Mouse (Mus musculus): ENCODE measurements around the gene Sult2b1. TPM values are rescaled to one million over a fixed set of nuclear protein-coding genes. Genes with fewer than 3 reads are reported as not detected.
A peak's percentile ranks its signal among the peaks of the same experiment; 100 is the strongest.

Gene Sult2b1
- polyA plus RNA-seq, 1 experiment from 2014 or later, result 1.9 TPM

- peaks cover 45% of the 10 kb centered on the region for H3K4me1 ChIP-seq
- no peak overlapping the region for H3K27ac ChIP-seq
- 84% methylated on average over 6 of the region's 6 CpGs for WGBS
- H3K4me3 ChIP-seq (replicated peaks), result peak overlapping the region; percentile 66
- no peaks in the 10 kb centered on the region for H3K9me3 ChIP-seq
- peak overlapping the region; percentile 76 for H3K9ac ChIP-seq
- ATAC-seq (ENCODE audit: low FRiP score), result no peak
- no peaks in the 10 kb centered on the region for H3K27me3 ChIP-seq
- peaks cover 42% of the 10 kb centered on the region for H3K36me3 ChIP-seq (replicated peaks)
- peak overlapping the region; percentile 93 for H3K4me2 ChIP-seq
Measured at GRCm38 (mm10) chr7:45713881-45714520, 70.5 kb downstream of the Sult2b1 start.

GRCm38 (mm10) chr7:45713396-45713795 lies 71.1 kb downstream of the Sult2b1 start:
- peaks cover 47% of the 10 kb centered on the region for H3K4me1 ChIP-seq
- H3K27ac ChIP-seq, result no peak overlapping the region
- H3K9ac ChIP-seq, result no peak overlapping the region
- no peaks in the 10 kb centered on the region for H3K27me3 ChIP-seq
- WGBS, result 94% methylated on average over 16 of the region's 16 CpGs
- no peak overlapping the region for H3K4me3 ChIP-seq (replicated peaks)
- H3K36me3 ChIP-seq (replicated peaks), result peaks cover 42% of the 10 kb centered on the region
- H3K4me2 ChIP-seq, result no peak overlapping the region
- H3K9me3 ChIP-seq, result no peaks in the 10 kb centered on the region
- no peak for ATAC-seq (ENCODE audit: low FRiP score)

GRCm38 (mm10) chr7:45712022-45712757 lies 72.3 kb downstream of the Sult2b1 start:
- no peaks in the 10 kb centered on the region for H3K9me3 ChIP-seq
- H3K27ac ChIP-seq, result no peak overlapping the region
- H3K4me3 ChIP-seq (replicated peaks), result no peak overlapping the region
- H3K9ac ChIP-seq, result no peak overlapping the region
- peaks cover 57% of the 10 kb centered on the region for H3K4me1 ChIP-seq
- no peaks in the 10 kb centered on the region for H3K27me3 ChIP-seq
- no peak for ATAC-seq (ENCODE audit: low FRiP score)
- H3K4me2 ChIP-seq, result no peak overlapping the region
- WGBS, result 88% methylated on average over 21 of the region's 21 CpGs
- peaks cover 42% of the 10 kb centered on the region for H3K36me3 ChIP-seq (replicated peaks)

GRCm38 (mm10) chr7:45711316-45712021 lies 73.0 kb downstream of the Sult2b1 start:
- Histone ChIP-seq H3K27ac (no peak overlapping the region), H3K9me3 (no peaks in the 10 kb centered on the region), H3K4me2 (no peak overlapping the region), H3K4me3 (replicated peaks) (no peak overlapping the region), H3K4me1 (peaks cover 57% of the 10 kb centered on the region), H3K9ac (no peak overlapping the region), H3K27me3 (no peaks in the 10 kb centered on the region), H3K36me3 (replicated peaks) (peaks cover 42% of the 10 kb centered on the region)
- 90% methylated on average over 24 of the region's 24 CpGs for WGBS
- ATAC-seq (ENCODE audit: low FRiP score), result no peak

GRCm38 (mm10) chr7:45710477-45711191 lies 73.8 kb downstream of the Sult2b1 start:
- H3K4me1 ChIP-seq, result peaks cover 57% of the 10 kb centered on the region
- H3K27ac ChIP-seq, result peak overlapping the region; percentile 70; the same call in 1 of the 2 replicates
- no peaks in the 10 kb centered on the region for H3K27me3 ChIP-seq
- no peak overlapping the region for H3K4me3 ChIP-seq (replicated peaks)
- no peaks in the 10 kb centered on the region for H3K9me3 ChIP-seq
- peaks cover 42% of the 10 kb centered on the region for H3K36me3 ChIP-seq (replicated peaks)
- no peak overlapping the region for H3K9ac ChIP-seq
- H3K4me2 ChIP-seq, result no peak overlapping the region
- ATAC-seq (ENCODE audit: low FRiP score), result no peak
- 94% methylated on average over 20 of the region's 20 CpGs for WGBS

GRCm38 (mm10) chr7:45709677-45710355 lies 74.7 kb downstream of the Sult2b1 start:
- Histone ChIP-seq H3K4me1 (peaks cover 61% of the 10 kb centered on the region), H3K9me3 (no peaks in the 10 kb centered on the region), H3K27ac (peak overlapping the region; percentile 70), H3K9ac (no peak overlapping the region), H3K36me3 (replicated peaks) (peaks cover 42% of the 10 kb centered on the region), H3K4me2 (no peak overlapping the region), H3K4me3 (replicated peaks) (no peak overlapping the region), H3K27me3 (no peaks in the 10 kb centered on the region)
- WGBS, result 77% methylated on average over 14 of the region's 14 CpGs
- ATAC-seq (ENCODE audit: low FRiP score), result no peak

GRCm38 (mm10) chr7:45709036-45709435 lies 75.4 kb downstream of the Sult2b1 start:
- ATAC-seq (ENCODE audit: low FRiP score), result no peak
- no peak overlapping the region for H3K4me2 ChIP-seq
- H3K27me3 ChIP-seq, result no peaks in the 10 kb centered on the region
- H3K27ac ChIP-seq, result peak overlapping the region; percentile 70; the same call in 1 of the 2 replicates
- H3K9me3 ChIP-seq, result no peaks in the 10 kb centered on the region
- H3K4me3 ChIP-seq (replicated peaks), result no peak overlapping the region
- 51% methylated on average over 6 of the region's 6 CpGs for WGBS
- H3K4me1 ChIP-seq, result peaks cover 57% of the 10 kb centered on the region
- H3K9ac ChIP-seq, result no peak overlapping the region
- peaks cover 42% of the 10 kb centered on the region for H3K36me3 ChIP-seq (replicated peaks)

GRCm38 (mm10) chr7:45708221-45708761 lies 76.2 kb downstream of the Sult2b1 start:
- H3K9ac ChIP-seq, result no peak overlapping the region
- peak overlapping the region; percentile 99; the same call in 1 of the 2 replicates for H3K4me2 ChIP-seq
- peaks cover 62% of the 10 kb centered on the region for H3K4me1 ChIP-seq
- peaks cover 38% of the 10 kb centered on the region for H3K36me3 ChIP-seq (replicated peaks)
- no peaks in the 10 kb centered on the region for H3K27me3 ChIP-seq
- no peaks in the 10 kb centered on the region for H3K9me3 ChIP-seq
- peak overlapping the region; percentile 67 for H3K27ac ChIP-seq
- ATAC-seq (ENCODE audit: low FRiP score), result no peak
- WGBS, result 68% methylated on average over 13 of the region's 13 CpGs
- H3K4me3 ChIP-seq (replicated peaks), result no peak overlapping the region

GRCm38 (mm10) chr7:45707375-45707967 lies 77.0 kb downstream of the Sult2b1 start:
- peak; percentile 5; the same call in 1 of the 2 replicates for ATAC-seq (ENCODE audit: low FRiP score)
- WGBS, result under 1% methylated on average over 27 of the region's 27 CpGs
- peaks cover 70% of the 10 kb centered on the region for H3K4me1 ChIP-seq
- no peaks in the 10 kb centered on the region for H3K27me3 ChIP-seq
- no peaks in the 10 kb centered on the region for H3K9me3 ChIP-seq
- peaks cover 30% of the 10 kb centered on the region for H3K36me3 ChIP-seq (replicated peaks)
- peak overlapping the region; percentile 61 for H3K4me3 ChIP-seq (replicated peaks)
- peak overlapping the region; percentile 99 for H3K4me2 ChIP-seq
- H3K9ac ChIP-seq, result peak overlapping the region; percentile 79; the same call in 1 of the 2 replicates
- peak overlapping the region; percentile 78 for H3K27ac ChIP-seq

- Histone ChIP-seq H3K27ac (peak overlapping the region; percentile 78), H3K36me3 (replicated peaks) (peaks cover 23% of the 10 kb centered on the region), H3K9me3 (no peaks in the 10 kb centered on the region), H3K4me3 (replicated peaks) (peak overlapping the region; percentile 61), H3K4me2 (peak overlapping the region; percentile 99), H3K9ac (peak overlapping the region; percentile 79), H3K4me1 (peaks cover 70% of the 10 kb centered on the region), H3K27me3 (no peaks in the 10 kb centered on the region)
- WGBS, result under 1% methylated on average over 45 of the region's 45 CpGs
- 0 out of 2 replicates have a peak, but pooled peaks have one; percentile 1 for ATAC-seq (ENCODE audit: low FRiP score)
Measured at GRCm38 (mm10) chr7:45706721-45707241, 77.7 kb downstream of the Sult2b1 start.

GRCm38 (mm10) chr7:45705873-45706281 lies 78.6 kb downstream of the Sult2b1 start:
- Histone ChIP-seq H3K9me3 (no peaks in the 10 kb centered on the region), H3K27ac (peak overlapping the region; percentile 51; the same call in 1 of the 2 replicates)

More at GRCm38 (mm10) chr7:45705873-45706281, 78.6 kb downstream of the Sult2b1 start:
- ATAC-seq (ENCODE audit: low FRiP score), result no peak
- Histone ChIP-seq H3K4me2 (peak overlapping the region; percentile 99), H3K36me3 (replicated peaks) (peaks cover 14% of the 10 kb centered on the region), H3K4me1 (peaks cover 78% of the 10 kb centered on the region), H3K4me3 (replicated peaks) (peak overlapping the region; percentile 61), H3K27me3 (peaks cover 8% of the 10 kb centered on the region; the same call in 1 of the 2 replicates), H3K9ac (peak overlapping the region; percentile 79)
- 1% methylated on average over 7 of the region's 7 CpGs for WGBS
